Mouse (Mus musculus) stomach, postnatal 0 days (tissue): ENCODE results near the gene Hpcal1. TPM values are rescaled to one million over a fixed set of nuclear protein-coding genes. Genes with fewer than 3 reads are reported as not detected.

Experiments
- ATAC-seq: fragments of 200-750 bp; cut with Nextera tagmentation; 2 replicates; pipeline ENCODE4 v1.8.0; 2017; ENCODE audit not compliant: low FRiP score, low TSS enrichment
- DNase-seq: peaks from one replicate; pipeline ENCODE4 v3.0.0-alpha.2; 2016; ENCODE audit warnings: low spot score
- H3K27ac ChIP-seq: fragments of 300-500 bp; sonication (generic); replicated peaks from 2 replicates; pipeline ENCODE4 v1.5.1; 2014; ENCODE audit warnings: mild to moderate bottlenecking, control low read depth
- H3K27me3 ChIP-seq: fragments of 300-500 bp; sonication (generic); 2 replicates; pipeline ENCODE4 v1.6.1; 2014; ENCODE audit warnings: low read length; ENCODE audit not compliant: control insufficient read depth, insufficient read depth
- H3K36me3 ChIP-seq: fragments of 300-500 bp; sonication (generic); 2 replicates; pipeline ENCODE4 v1.6.1; 2014; ENCODE audit warnings: low read length, mixed read lengths; ENCODE audit not compliant: control insufficient read depth, insufficient read depth
- H3K4me1 ChIP-seq: fragments of 300-500 bp; sonication (generic); replicated peaks from 2 replicates; pipeline ENCODE4 v1.6.1; 2014; ENCODE audit warnings: antibody characterized with exemption; ENCODE audit not compliant: control insufficient read depth, insufficient read depth
- H3K4me2 ChIP-seq: fragments of 300-500 bp; sonication (generic); replicated peaks from 2 replicates; pipeline ENCODE4 v1.6.1; 2014; ENCODE audit warnings: low read depth, mild to moderate bottlenecking, control low read depth, moderate library complexity
- H3K4me3 ChIP-seq: fragments of 300-500 bp; sonication (generic); 2 replicates; pipeline ENCODE4 v1.5.1; 2014; ENCODE audit warnings: low read depth, low read length, control low read depth
- H3K9ac ChIP-seq: fragments of 300-500 bp; sonication (generic); 2 replicates; pipeline ENCODE4 v1.6.1; 2014; ENCODE audit warnings: mild to moderate bottlenecking, low read length, control low read depth, mixed read lengths
- H3K9me3 ChIP-seq: fragments of 300-500 bp; sonication (generic); 2 replicates; pipeline ENCODE4 v1.6.1; 2016; ENCODE audit warnings: low read length; ENCODE audit not compliant: control insufficient read depth
- CTCF ChIP-seq: IDR thresholded peaks from 2 replicates; pipeline ENCODE4 v1.5.1; 2016; ENCODE audit warnings: antibody characterized with exemption, low read depth, mild to moderate bottlenecking, moderate library complexity
- EP300 ChIP-seq: optimal IDR thresholded peaks from 2 replicates; pipeline ENCODE3; 2016; ENCODE audit warnings: antibody characterized with exemption
- WGBS: fragments of 180-500 bp; shearing (Covaris S2); extraction: QIAGEN DNeasy Blood & Tissue Kit; methylation state at CpG from one replicate; pipeline ENCODE4 v1.1.7; 2014; 5-methylcytosine and 5-hydroxymethylcytosine counted together
- polyA plus RNA-seq: library from polyadenylated mRNA; unstranded; fragments of >200 nt; fragmentation: Nextera tagmentation; extraction: Ambion mirVana; gene quantifications from 2 replicates; pipeline ENCODE4 v1.2.1, GENCODE M21; 2015

Hpcal1 gene
- polyA plus RNA-seq, 1 experiment from 2014 or later = 62.6 TPM

GRCm38 (mm10) chr12:17711731-17712388 lies 21.2 kb downstream of the Hpcal1 start:
- Histone ChIP-seq H3K4me1 (0 out of 2 replicates have a peak, but pooled peaks cover 3% of the 10 kb centered on the region), H3K9me3 (no peaks in the 10 kb centered on the region), H3K36me3 (no peaks in the 10 kb centered on the region), H3K27me3 (no peaks in the 10 kb centered on the region), H3K9ac (no peak overlapping the region), H3K4me2 (no peak overlapping the region), H3K27ac (no peak overlapping the region), H3K4me3 (no peak overlapping the region)
- no peak for TF ChIP-seq CTCF
- no peak for TF ChIP-seq EP300
- WGBS = 57% methylated on average over 6 of the region's 6 CpGs
- DNase-seq (no peak), ATAC-seq (no peak)

GRCm38 (mm10) chr12:17712571-17712970 lies 21.9 kb downstream of the Hpcal1 start:
- Histone ChIP-seq H3K4me1 (0 out of 2 replicates have a peak, but pooled peaks cover 3% of the 10 kb centered on the region), H3K4me3 (no peak overlapping the region), H3K27ac (no peak overlapping the region), H3K9me3 (no peaks in the 10 kb centered on the region), H3K9ac (no peak overlapping the region), H3K27me3 (no peaks in the 10 kb centered on the region), H3K4me2 (no peak overlapping the region), H3K36me3 (no peaks in the 10 kb centered on the region)
- WGBS = 51% methylated on average over 1 of the region's 1 CpGs
- no peak for TF ChIP-seq CTCF
- no peak for TF ChIP-seq EP300
- DNase-seq = no peak
- ATAC-seq = no peak

GRCm38 (mm10) chr12:17715720-17716478 lies 25.2 kb downstream of the Hpcal1 start:
- no peak for ATAC-seq
- H3K27me3 ChIP-seq = no peaks in the 10 kb centered on the region
- no peak overlapping the region for H3K4me3 ChIP-seq
- H3K9me3 ChIP-seq = no peaks in the 10 kb centered on the region
- H3K4me1 ChIP-seq = no peaks in the 10 kb centered on the region
- no peak overlapping the region for H3K9ac ChIP-seq
- H3K4me2 ChIP-seq = no peak overlapping the region
- no peak overlapping the region for H3K27ac ChIP-seq
- DNase-seq = no peak
- H3K36me3 ChIP-seq = no peaks in the 10 kb centered on the region
- no peak for TF ChIP-seq EP300
- no peak for TF ChIP-seq CTCF
- 83% methylated on average over 4 of the region's 4 CpGs for WGBS

- H3K36me3 ChIP-seq = no peaks in the 10 kb centered on the region
- ATAC-seq (no peak), DNase-seq (no peak)
- H3K9ac ChIP-seq = no peak overlapping the region
- H3K4me2 ChIP-seq = no peak overlapping the region
- WGBS = 85% methylated on average over 1 of the region's 1 CpGs
- no peaks in the 10 kb centered on the region for H3K27me3 ChIP-seq
- H3K27ac ChIP-seq = no peak overlapping the region
- H3K9me3 ChIP-seq = no peaks in the 10 kb centered on the region
- H3K4me3 ChIP-seq = no peak overlapping the region
- no peaks in the 10 kb centered on the region for H3K4me1 ChIP-seq
- TF ChIP-seq CTCF (no peak), EP300 (no peak)
Observed at GRCm38 (mm10) chr12:17717257-17717656, 26.6 kb downstream of the Hpcal1 start.

GRCm38 (mm10) chr12:17718146-17718545 lies 27.5 kb downstream of the Hpcal1 start:
- H3K4me3 ChIP-seq = no peak overlapping the region
- no peaks in the 10 kb centered on the region for H3K9me3 ChIP-seq
- no peak overlapping the region for H3K27ac ChIP-seq
- H3K27me3 ChIP-seq = no peaks in the 10 kb centered on the region
- DNase-seq (no peak), ATAC-seq (no peak)
- H3K36me3 ChIP-seq = no peaks in the 10 kb centered on the region
- no peak overlapping the region for H3K9ac ChIP-seq
- H3K4me2 ChIP-seq = no peak overlapping the region
- 49% methylated on average over 6 of the region's 6 CpGs for WGBS
- H3K4me1 ChIP-seq = no peaks in the 10 kb centered on the region
- TF ChIP-seq EP300 (no peak), CTCF (no peak)

- Histone ChIP-seq H3K4me1 (no peaks in the 10 kb centered on the region), H3K9me3 (no peaks in the 10 kb centered on the region), H3K4me3 (no peak overlapping the region), H3K27ac (no peak overlapping the region), H3K36me3 (no peaks in the 10 kb centered on the region), H3K4me2 (no peak overlapping the region), H3K9ac (no peak overlapping the region), H3K27me3 (no peaks in the 10 kb centered on the region)
- TF ChIP-seq CTCF (no peak), EP300 (no peak)
- DNase-seq = no peak
- no peak for ATAC-seq
Observed at GRCm38 (mm10) chr12:17721058-17721457, 30.4 kb downstream of the Hpcal1 start.
